Mouse (Mus musculus): ENCODE results near the gene Slc41a3. TPM values are rescaled to one million over a fixed set of nuclear protein-coding genes. Genes with fewer than 3 reads are reported as not detected.

Slc41a3 gene
- total and polyA plus RNA-seq, 3 experiments: 0.10 to 0.59 (median 0.15) TPM

- Histone ChIP-seq H3K79me2 (replicated peaks; ENCODE audit: control insufficient read depth, extremely low read depth, insufficient read depth, poor library complexity, severe bottlenecking) (no peaks in the 10 kb centered on the region), H3K9me3 (replicated peaks; ENCODE audit: low read length) (no peaks in the 10 kb centered on the region), H3K36me3 (replicated peaks in 1 of 2; ENCODE audit: control insufficient read depth in 1 of 2, insufficient read depth in 1 of 2, low read length in 1 of 2) (no peaks in the 10 kb centered on the region), H3K4me2 (ENCODE audit: insufficient read depth, low read depth, poor library complexity, severe bottlenecking) (no peak overlapping the region), H3K27ac (ENCODE audit: insufficient read depth, low read depth) (no peak overlapping the region), H3K4me3 (replicated peaks in 1 of 3; ENCODE audit: low read depth in 2 of 3, low read length in 2 of 3, poor library complexity in 1 of 3) (no peak overlapping the region), H3K4me1 (ENCODE audit: control insufficient read depth in 1 of 2, insufficient read depth in 2 of 2) (0 out of 4 replicates have a peak, but pooled peaks cover 0 to 4% of the 10 kb centered on the region in 2 experiments), H3K9ac (ENCODE audit: insufficient read depth, low read depth) (no peak overlapping the region), H3K27me3 (replicated peaks) (peaks cover 87% of the 10 kb centered on the region)
- no peak for DNase-seq (ENCODE audit: extremely low read depth)
- in situ Hi-C loops (cut with MboI; ENCODE audit: low pct_ligation_motif_present, low pct_unique_long_range_greater_than_20kb, low sequenced_read_pairs): no loop called here
- no peak for TF ChIP-seq ZKSCAN1 (IDR thresholded peaks at IDR 0.05; ENCODE audit: borderline replicate concordance, low read depth, low read length)
- no peak for TF ChIP-seq SMC3 (IDR thresholded peaks at IDR 0.05; ENCODE audit: low read depth, low read length)
- no peak for TF ChIP-seq USF2 (conservative IDR thresholded peaks at IDR 0.05; ENCODE audit: low read depth, low read length)
- dilution Hi-C loops (cut with MboI; ENCODE audit: extremely low pct_ligation_motif_present, extremely low pct_unique_long_range_greater_than_20kb, low sequenced_read_pairs): no loop called here
Observed at GRCm38 (mm10) chr6:90620791-90621583, 16.5 kb downstream of the Slc41a3 start.

- no peak for DNase-seq (ENCODE audit: extremely low read depth)
- TF ChIP-seq EP300 (IDR thresholded peaks at IDR 0.05; ENCODE audit: low read length) (no peak), PAX5 (IDR thresholded peaks at IDR 0.05; ENCODE audit: low read length) (no peak), USF2 (conservative IDR thresholded peaks at IDR 0.05; ENCODE audit: low read depth, low read length) (no peak), MAFK (IDR thresholded peaks at IDR 0.05; ENCODE audit: insufficient replicate concordance, low read length) (no peak), KAT2A (IDR thresholded peaks at IDR 0.05; ENCODE audit: insufficient replicate concordance, low read length) (no peak), MXI1 (IDR thresholded peaks at IDR 0.05; ENCODE audit: low read depth, low read length) (no peak), MAX (IDR thresholded peaks at IDR 0.05; ENCODE audit: low read length) (no peak), BHLHE40 (IDR thresholded peaks at IDR 0.05; ENCODE audit: low read depth, low read length) (no peak), USF1 (IDR thresholded peaks at IDR 0.05; ENCODE audit: low read depth, low read length) (no peak), E2F4 (IDR thresholded peaks at IDR 0.05; ENCODE audit: insufficient replicate concordance, low read depth, low read length) (no peak), MYC (IDR thresholded peaks at IDR 0.05; ENCODE audit: low read depth, low read length) (no peak), SMC3 (IDR thresholded peaks at IDR 0.05; ENCODE audit: low read depth, low read length) (no peak), JUN (IDR thresholded peaks at IDR 0.05; ENCODE audit: insufficient read depth, low read depth, low read length) (no peak), MEF2A (IDR thresholded peaks at IDR 0.05; ENCODE audit: borderline replicate concordance, low read depth, low read length) (no peak), ZNF384 (IDR thresholded peaks at IDR 0.05; ENCODE audit: low read depth, low read length) (no peak), RAD21 (IDR thresholded peaks at IDR 0.05; ENCODE audit: low read depth, low read length) (no peak), HCFC1 (IDR thresholded peaks at IDR 0.05; ENCODE audit: low read depth, low read length) (no peak), CHD1 (IDR thresholded peaks at IDR 0.05; ENCODE audit: low read depth, low read length) (no peak), ZMIZ1 (IDR thresholded peaks at IDR 0.05; ENCODE audit: low read depth, low read length) (no peak), TCF12 (IDR thresholded peaks at IDR 0.05; ENCODE audit: low read depth, low read length) (no peak)
- H3K36me3 ChIP-seq (replicated peaks in 1 of 2; ENCODE audit: control insufficient read depth in 1 of 2, insufficient read depth in 1 of 2, low read length in 1 of 2): no peaks in the 10 kb centered on the region
Observed at GRCm38 (mm10) chr6:90621584-90621890, 17.0 kb downstream of the Slc41a3 start.

More at GRCm38 (mm10) chr6:90621584-90621890, 17.0 kb downstream of the Slc41a3 start:
- dilution Hi-C loops (cut with MboI; ENCODE audit: extremely low pct_ligation_motif_present, extremely low pct_unique_long_range_greater_than_20kb, low sequenced_read_pairs) (no loop called here), in situ Hi-C loops (cut with MboI; ENCODE audit: low pct_ligation_motif_present, low pct_unique_long_range_greater_than_20kb, low sequenced_read_pairs) (no loop called here)
- H3K9me3 ChIP-seq (replicated peaks; ENCODE audit: low read length): no peaks in the 10 kb centered on the region
- H3K4me1 ChIP-seq (ENCODE audit: control insufficient read depth in 1 of 2, insufficient read depth in 2 of 2): 0 out of 4 replicates have a peak, but pooled peaks cover 0 to 4% of the 10 kb centered on the region in 2 experiments
- H3K4me2 ChIP-seq (ENCODE audit: insufficient read depth, low read depth, poor library complexity, severe bottlenecking): no peak overlapping the region
- peaks cover 83% of the 10 kb centered on the region for H3K27me3 ChIP-seq (replicated peaks)
- no peak overlapping the region for H3K27ac ChIP-seq (ENCODE audit: insufficient read depth, low read depth)
- H3K9ac ChIP-seq (ENCODE audit: insufficient read depth, low read depth): no peak overlapping the region
- no peaks in the 10 kb centered on the region for H3K79me2 ChIP-seq (replicated peaks; ENCODE audit: control insufficient read depth, extremely low read depth, insufficient read depth, poor library complexity, severe bottlenecking)
- no peak overlapping the region for H3K4me3 ChIP-seq (replicated peaks in 1 of 3; ENCODE audit: low read depth in 2 of 3, low read length in 2 of 3, poor library complexity in 1 of 3)

Measured in CH12.LX (cell line).